Mouse (Mus musculus) small intestine, adult 2 months (tissue): ENCODE measurements around the gene Cutc. TPM values are rescaled to one million over a fixed set of nuclear protein-coding genes. Genes with fewer than 3 reads are reported as not detected.

Experiments used
- H3K27ac ChIP-seq: fragments of 200-500 bp; 2 replicates; pipeline ENCODE4 v1.5.1; 2012; ENCODE audit warnings: low read depth, low read length, control low read depth, inconsistent platforms; ENCODE audit not compliant: insufficient read depth
- H3K27me3 ChIP-seq: fragments of 200-500 bp; 2 replicates; pipeline ENCODE4 v1.6.1; 2012; ENCODE audit warnings: mild to moderate bottlenecking, moderate library complexity, low read length, inconsistent platforms; ENCODE audit not compliant: control insufficient read depth, insufficient read depth
- H3K36me3 ChIP-seq: fragments of 200-500 bp; 2 replicates; pipeline ENCODE4 v1.6.1; 2012; ENCODE audit warnings: mild to moderate bottlenecking, low read length, control low read depth, inconsistent platforms; ENCODE audit not compliant: control insufficient read depth, insufficient read depth
- H3K4me1 ChIP-seq: fragments of 200-500 bp; 2 replicates; pipeline ENCODE4 v1.6.1; 2012; ENCODE audit warnings: low read length, inconsistent platforms, mixed read lengths; ENCODE audit not compliant: control insufficient read depth, insufficient read depth, insufficient read length
- H3K4me3 ChIP-seq: fragments of 200-500 bp; 2 replicates; pipeline ENCODE4 v1.5.1; 2012; ENCODE audit warnings: low read depth, mild to moderate bottlenecking, control low read depth, inconsistent platforms, low read length, moderate library complexity
- CTCF ChIP-seq: fragments of 200-500 bp; IDR thresholded peaks from 2 replicates; pipeline ENCODE4 v1.5.1; 2012; ENCODE audit warnings: low read depth, mild to moderate bottlenecking, control low read depth, inconsistent platforms, low read length, moderate library complexity, mixed read lengths; ENCODE audit not compliant: insufficient replicate concordance, insufficient read length; ENCODE audit errors: extremely low read depth
- POLR2A ChIP-seq: fragments of 200-500 bp; IDR thresholded peaks from 2 replicates; pipeline ENCODE4 v1.6.1; 2012; ENCODE audit warnings: low read depth, mild to moderate bottlenecking, control low read depth, inconsistent platforms, low read length, moderate library complexity
- WGBS: fragments of 180-500 bp; shearing (Covaris S2); methylation state at CpG from one replicate; pipeline ENCODE4 v1.1.7; 2018; 5-methylcytosine and 5-hydroxymethylcytosine counted together
- polyA plus RNA-seq: library from polyadenylated mRNA; depleted of rRNA; stranded (reverse); fragments of >200 nt; gene quantifications from 2 replicates; pipeline ENCODE4 v1.2.3, GENCODE M21; 2012; rRNA removed

The Cutc gene
- polyA plus RNA-seq = 1.3 and 4.1 TPM in 2 replicates

GRCm38 (mm10) chr19:43752489-43753225 lies at the start of gene Cutc, which contains the start of gene Cox15:
TSS of gene Cutc (plus strand) at chr19:43752996.
TSS of gene Cox15 (minus strand) at chr19:43753000.
- Histone ChIP-seq H3K27ac (peak within 1 kb of the TSS; percentile 99), H3K27me3 (no peaks in the 10 kb centered on the region), H3K4me1 (peaks cover 2% of the 10 kb centered on the region; the same call in 1 of the 2 replicates), H3K4me3 (peak within 1 kb of the TSS; percentile 89), H3K36me3 (peaks cover 20% of the 10 kb centered on the region)
- under 1% methylated on average over 62 of the region's 62 CpGs for WGBS
- TF ChIP-seq POLR2A = peak; percentile 96
- TF ChIP-seq CTCF = no peak

GRCm38 (mm10) chr19:43704211-43704610 lies 48.6 kb upstream of the Cutc start:
- TF ChIP-seq POLR2A (no peak), CTCF (no peak)
- H3K27me3 ChIP-seq = no peaks in the 10 kb centered on the region
- H3K27ac ChIP-seq = no peak overlapping the region
- no peak overlapping the region for H3K4me3 ChIP-seq
- peaks cover 77% of the 10 kb centered on the region for H3K36me3 ChIP-seq
- 78% methylated on average over 11 of the region's 11 CpGs for WGBS
- H3K4me1 ChIP-seq = peaks cover 6% of the 10 kb centered on the region

GRCm38 (mm10) chr19:43704787-43705497 lies 47.9 kb upstream of the Cutc start:
- no peak overlapping the region for H3K4me3 ChIP-seq
- H3K4me1 ChIP-seq = peaks cover 6% of the 10 kb centered on the region
- peaks cover 72% of the 10 kb centered on the region for H3K36me3 ChIP-seq
- 86% methylated on average over 17 of the region's 17 CpGs for WGBS
- no peaks in the 10 kb centered on the region for H3K27me3 ChIP-seq
- H3K27ac ChIP-seq = no peak overlapping the region
- TF ChIP-seq POLR2A (no peak), CTCF (no peak)

- no peak overlapping the region for H3K27ac ChIP-seq
- no peak overlapping the region for H3K4me3 ChIP-seq
- no peaks in the 10 kb centered on the region for H3K27me3 ChIP-seq
- TF ChIP-seq CTCF (no peak), POLR2A (no peak)
- WGBS = 91% methylated on average over 7 of the region's 7 CpGs
- H3K4me1 ChIP-seq = peaks cover 24% of the 10 kb centered on the region
- H3K36me3 ChIP-seq = peaks cover 61% of the 10 kb centered on the region
These were observed 44.6 kb upstream of the Cutc start for GRCm38 (mm10) chr19:43708206-43708605.

GRCm38 (mm10) chr19:43709317-43709716 lies 43.5 kb upstream of the Cutc start:
- peaks cover 57% of the 10 kb centered on the region for H3K36me3 ChIP-seq
- TF ChIP-seq CTCF (no peak), POLR2A (no peak)
- no peaks in the 10 kb centered on the region for H3K27me3 ChIP-seq
- no peak overlapping the region for H3K27ac ChIP-seq
- H3K4me1 ChIP-seq = peaks cover 24% of the 10 kb centered on the region
- no peak overlapping the region for H3K4me3 ChIP-seq
- 84% methylated on average over 8 of the region's 8 CpGs for WGBS

- Histone ChIP-seq H3K27me3 (no peaks in the 10 kb centered on the region), H3K4me3 (peak overlapping the region; percentile 46), H3K4me1 (peaks cover 20% of the 10 kb centered on the region), H3K27ac (peak overlapping the region; percentile 100), H3K36me3 (peaks cover 50% of the 10 kb centered on the region)
- WGBS = 17% methylated on average over 22 of the region's 22 CpGs
- TF ChIP-seq CTCF (peak; percentile 14; the same call in 1 of the 2 replicates), POLR2A (no peak)
These were observed 41.5 kb upstream of the Cutc start for GRCm38 (mm10) chr19:43711159-43711916.
